Mouse (Mus musculus): Measurements from ENCODE around the gene Ap3d1.

Gene Ap3d1

DNA sequence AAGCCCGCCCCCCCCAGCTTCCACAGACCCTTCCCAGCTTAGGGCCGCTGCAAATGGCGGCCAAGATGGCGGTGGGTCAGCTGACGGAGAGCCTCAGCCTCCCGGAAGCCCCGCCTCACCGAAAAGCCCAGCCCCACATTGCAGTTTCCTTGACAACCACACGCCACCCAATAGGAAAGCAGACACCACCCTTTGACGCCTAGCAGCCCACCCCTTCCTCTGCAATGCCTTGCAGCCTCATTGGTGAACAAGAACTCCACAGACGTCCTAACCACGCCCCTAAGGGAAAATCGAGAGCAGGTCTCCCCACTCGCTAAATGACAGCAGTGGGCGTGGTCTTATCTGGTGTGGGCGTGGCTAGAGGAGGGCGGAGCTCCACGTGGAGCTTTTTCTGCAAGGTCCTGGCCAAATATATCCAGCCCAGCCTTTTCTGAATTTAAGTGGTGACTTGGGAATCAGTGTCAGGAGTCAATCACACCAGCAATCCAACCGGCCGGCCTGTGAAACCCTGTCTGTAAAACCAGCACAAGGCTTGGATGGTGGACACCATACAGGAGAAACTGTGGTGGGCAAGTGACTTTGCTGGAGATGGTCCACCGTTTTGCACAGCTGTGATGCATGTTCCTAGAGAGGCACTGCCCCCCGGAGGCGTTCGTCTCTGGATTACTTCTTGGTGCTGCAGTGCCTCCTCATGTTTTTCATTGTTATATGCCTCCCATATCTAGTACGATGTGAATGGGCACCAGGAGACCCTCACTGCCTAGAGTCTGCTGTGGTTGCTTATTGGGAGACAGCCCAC is at the start of gene Ap3d1:
Gene Ap3d1 (minus strand): TSS at position 85 of the 799 bp plus-strand sequence.
- DNase-seq (ENCODE audit: low read depth): peak; percentile 100

- no peak for DNase-seq (ENCODE audit: low read depth)
These were observed 49.6 kb upstream of the Ap3d1 start for GRCm38 (mm10) chr10:80791476-80792174.

GRCm38 (mm10) chr10:80790761-80791404 is 48.8 kb upstream of the Ap3d1 start:
- no peak for DNase-seq (ENCODE audit: low read depth)

- DNase-seq (ENCODE audit: low read depth): no peak
These were observed 45.5 kb upstream of the Ap3d1 start for GRCm38 (mm10) chr10:80787517-80787916.

DNA sequence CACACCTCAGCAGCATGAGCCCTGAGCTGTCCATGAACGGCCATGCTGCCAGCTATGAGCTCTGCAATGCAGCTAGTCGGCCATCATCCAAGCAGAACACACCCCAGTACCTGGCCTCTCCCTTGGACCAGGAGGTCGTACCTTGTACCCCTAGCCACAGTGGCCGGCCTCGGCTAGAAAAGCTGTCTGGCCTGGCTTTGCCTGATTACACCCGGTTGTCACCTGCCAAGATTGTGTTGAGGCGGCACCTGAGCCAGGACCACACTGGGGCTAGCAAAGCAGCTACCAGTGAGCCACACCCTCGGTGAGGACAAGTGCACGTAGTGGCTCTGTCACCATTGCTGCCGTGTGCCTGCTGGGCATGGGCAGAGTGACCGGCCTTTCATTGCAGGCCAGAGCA is 43.9 kb upstream of the Ap3d1 start:
- no peak for DNase-seq (ENCODE audit: low read depth)

DNA sequence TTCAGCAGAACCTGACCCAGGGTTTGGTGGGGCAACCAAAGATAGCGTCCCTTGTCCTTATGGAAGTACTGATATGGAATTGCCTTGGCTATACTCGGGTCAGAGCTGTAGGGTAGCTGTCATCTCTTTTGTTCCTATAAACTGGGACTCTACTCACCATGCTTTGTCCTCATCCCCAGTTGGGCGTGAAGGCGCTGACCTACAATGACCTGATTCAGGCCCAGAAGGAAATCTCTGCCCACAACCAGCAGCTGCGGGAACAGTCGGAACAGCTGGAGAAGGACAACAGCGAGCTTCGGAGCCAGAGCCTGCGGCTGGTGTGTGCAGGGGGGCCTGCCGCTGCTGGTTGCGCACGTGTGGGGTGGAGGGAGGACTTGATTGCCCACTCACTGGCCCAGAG is 42.8 kb upstream of the Ap3d1 start:
- no peak for DNase-seq (ENCODE audit: low read depth)

DNA sequence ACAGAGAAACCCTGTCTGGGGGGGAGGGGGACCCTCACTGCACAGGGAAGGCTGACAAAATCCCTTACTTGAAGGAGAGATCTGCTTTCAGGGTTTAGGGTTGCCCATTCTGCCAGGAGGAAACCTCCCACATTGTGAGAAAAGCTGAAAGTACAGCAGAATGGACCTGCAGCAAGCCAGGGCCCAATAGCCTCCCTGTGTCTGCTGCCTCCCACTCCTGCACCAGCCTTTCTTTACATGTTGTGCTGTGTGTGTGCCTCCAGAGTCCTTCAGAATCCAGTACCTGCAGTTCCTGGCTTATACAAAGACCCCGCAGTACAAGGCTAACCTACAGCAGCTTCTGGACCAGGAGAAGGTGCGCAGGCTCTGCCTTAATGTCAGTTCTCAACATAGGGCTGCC is 42.2 kb upstream of the Ap3d1 start:
- DNase-seq (ENCODE audit: low read depth): no peak

GRCm38 (mm10) chr10:80779565-80779964 is 37.5 kb upstream of the Ap3d1 start:
- DNase-seq (ENCODE audit: low read depth): peak; percentile 39

- DNase-seq (ENCODE audit: low read depth): no peak
These were observed 35.1 kb upstream of the Ap3d1 start for GRCm38 (mm10) chr10:80777123-80777522.

DNA sequence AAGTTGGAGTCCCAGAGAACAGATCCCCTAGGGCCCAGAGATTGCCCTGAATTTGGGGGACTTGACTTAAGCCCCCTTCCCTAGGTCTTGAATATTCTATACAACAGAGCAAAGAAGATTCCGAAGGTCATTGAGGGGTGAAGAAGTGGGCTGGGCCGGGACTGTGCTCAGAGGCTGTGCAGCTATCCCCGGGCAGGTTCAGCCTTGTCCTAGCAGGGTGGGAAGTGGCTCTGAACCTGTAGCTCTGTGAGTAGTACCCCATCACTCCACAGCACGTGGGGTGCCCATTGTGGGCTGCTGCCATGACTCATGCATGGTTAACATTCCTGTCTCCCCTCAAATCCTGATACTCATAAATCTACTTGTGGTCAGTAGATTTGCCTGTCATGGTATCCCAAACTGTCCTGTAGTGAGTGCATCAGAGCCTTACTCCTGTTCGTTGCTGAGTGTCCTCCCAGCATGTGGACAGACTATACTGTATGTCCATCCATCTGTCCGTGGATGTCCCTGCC is 34.4 kb upstream of the Ap3d1 start:
- DNase-seq (ENCODE audit: low read depth): no peak

DNA sequence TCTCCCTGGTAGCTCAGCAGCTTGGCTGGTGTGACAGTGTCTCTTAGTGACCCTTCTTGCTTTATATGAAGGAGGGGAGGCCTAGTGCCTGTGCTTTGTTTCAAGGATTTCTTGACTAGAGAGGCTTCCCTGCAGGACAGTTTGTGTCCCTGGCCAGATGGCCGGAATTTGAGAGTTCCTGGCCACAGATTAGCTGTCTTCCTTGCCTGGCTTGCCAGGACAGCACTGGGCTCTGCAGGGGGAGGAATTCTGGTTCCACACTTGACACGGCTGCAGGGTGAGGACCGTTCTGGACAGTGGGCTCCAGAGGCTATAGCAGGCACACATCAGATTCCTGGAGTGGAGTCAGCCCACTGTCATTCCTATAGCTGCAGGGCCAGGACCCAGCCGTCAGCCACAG is 33.7 kb upstream of the Ap3d1 start:
- DNase-seq (ENCODE audit: low read depth): no peak

DNA sequence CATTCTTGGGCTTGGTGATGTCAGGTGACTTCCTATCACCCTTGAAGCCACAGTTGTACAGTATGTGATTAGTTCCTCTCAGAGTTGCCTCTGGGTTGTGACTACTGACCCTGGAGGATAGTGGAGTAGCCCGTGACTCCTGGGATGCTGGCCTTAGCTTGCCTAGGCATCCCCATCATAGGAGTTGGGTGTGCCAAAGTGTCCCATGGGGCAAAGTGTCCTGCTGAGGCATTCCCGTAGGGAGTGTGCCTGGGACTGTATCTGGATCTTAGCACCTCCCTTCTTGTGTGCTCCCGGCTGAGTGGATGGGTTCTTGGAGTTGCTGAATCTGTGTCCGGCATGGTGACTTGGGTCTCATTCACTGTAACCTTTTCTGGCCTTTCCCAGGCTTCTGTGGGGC is 32.9 kb upstream of the Ap3d1 start:
- no peak for DNase-seq (ENCODE audit: low read depth)

DNA sequence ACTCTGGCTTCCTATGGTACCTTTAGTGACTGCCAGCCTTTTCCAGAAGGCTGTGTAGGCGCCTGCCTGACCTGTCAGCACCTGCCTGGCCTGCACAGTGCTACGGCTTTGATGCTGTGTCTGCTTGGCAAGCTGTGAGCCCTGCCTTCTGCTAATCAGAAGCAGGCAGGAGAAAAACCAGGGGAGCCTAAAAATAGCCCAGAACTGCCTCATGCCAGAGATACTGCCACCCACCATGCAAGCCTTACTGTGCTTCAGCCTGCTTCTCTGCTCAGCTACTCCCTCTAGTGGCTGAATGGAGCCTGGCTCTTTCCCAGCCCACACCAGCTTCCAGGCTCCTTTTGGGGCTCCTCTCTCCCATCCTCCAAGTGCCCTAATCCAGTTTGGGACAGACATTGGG is 32.5 kb upstream of the Ap3d1 start:
- peak; percentile 77 for DNase-seq (ENCODE audit: low read depth)

GRCm38 (mm10) chr10:80773816-80774215 is 31.8 kb upstream of the Ap3d1 start:
- DNase-seq (ENCODE audit: low read depth): no peak

- DNase-seq (ENCODE audit: low read depth): no peak
These were observed 26.3 kb upstream of the Ap3d1 start for GRCm38 (mm10) chr10:80768365-80768764.

- DNase-seq (ENCODE audit: low read depth): no peak
These were observed 24.2 kb upstream of the Ap3d1 start for GRCm38 (mm10) chr10:80766161-80766815.

GRCm38 (mm10) chr10:80765746-80766145 is 23.7 kb upstream of the Ap3d1 start:
- no peak for DNase-seq (ENCODE audit: low read depth)

DNA sequence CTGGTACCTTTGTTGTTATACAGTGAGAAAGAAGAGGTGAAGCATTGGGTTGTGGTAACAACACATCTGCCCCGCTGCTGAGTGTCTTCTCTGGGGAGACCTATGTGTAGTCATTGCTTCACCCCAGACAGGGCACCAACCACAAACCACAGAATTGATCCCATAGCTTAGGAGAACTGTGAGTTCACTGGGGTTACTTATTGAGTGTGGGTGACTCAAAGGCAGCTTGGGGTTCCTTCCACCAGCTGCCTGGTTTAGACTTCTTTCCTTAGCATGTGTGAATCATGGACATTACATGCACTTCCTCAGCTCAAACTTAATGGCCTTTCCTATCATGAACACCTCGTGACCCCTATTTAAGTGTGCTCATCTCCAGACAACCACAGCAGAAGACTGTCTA is 21.4 kb upstream of the Ap3d1 start:
- peak; percentile 88 for DNase-seq (ENCODE audit: low read depth)

DNA sequence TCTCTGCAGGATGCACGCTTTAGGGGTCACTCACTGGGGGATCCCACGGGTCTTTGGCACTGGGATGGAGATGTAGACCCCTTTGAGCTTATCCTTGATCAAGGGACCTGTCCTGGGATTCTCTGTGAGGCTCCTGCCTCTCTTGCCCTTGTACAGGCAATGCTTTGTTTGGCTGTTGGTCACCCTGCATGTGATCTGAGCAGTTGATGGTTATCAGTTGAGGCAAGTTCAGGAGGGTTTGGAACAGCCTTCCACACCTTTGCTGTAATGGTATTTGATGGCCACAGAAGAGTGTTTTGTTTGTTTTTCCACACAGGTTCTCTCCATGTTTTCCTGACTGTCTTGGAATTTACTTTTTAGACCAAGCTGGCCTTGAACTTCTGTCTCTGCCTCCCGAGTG is 19.8 kb upstream of the Ap3d1 start:
- no peak for DNase-seq (ENCODE audit: low read depth)

- DNase-seq (ENCODE audit: low read depth): no peak
These were observed 18.8 kb upstream of the Ap3d1 start for GRCm38 (mm10) chr10:80760596-80761524.

- DNase-seq (ENCODE audit: low read depth): peak; percentile 63
These were observed 16.6 kb upstream of the Ap3d1 start for GRCm38 (mm10) chr10:80758651-80759050.
